Mouse (Mus musculus) cortical plate, adult 2 months (tissue): ENCODE results near the gene Hdgfl3.

Source experiments
- CTCF ChIP-seq: fragments of 200-500 bp; IDR thresholded peaks from 2 replicates; pipeline ENCODE4 v1.5.1; 2011; ENCODE audit warnings: mild to moderate bottlenecking, control low read depth, low read length; ENCODE audit not compliant: insufficient read depth; ENCODE audit errors: extremely low read depth
- POLR2A ChIP-seq: fragments of 200-500 bp; IDR thresholded peaks from 2 replicates; pipeline ENCODE4 v1.6.1; 2011; ENCODE audit warnings: mild to moderate bottlenecking, low read length, control low read depth; ENCODE audit not compliant: insufficient read depth; ENCODE audit errors: extremely low read depth

- TF ChIP-seq POLR2A (no peak), CTCF (no peak)
Observed at GRCm38 (mm10) chr7:81851706-81852105, 82.6 kb downstream of the Hdgfl3 start.
